Mouse (Mus musculus) MEL (cell line): ENCODE measurements around the gene Adam19. TPM values are rescaled to one million over a fixed set of nuclear protein-coding genes. Genes with fewer than 3 reads are reported as not detected.

Experiments used
- DNase-seq: peaks from one replicate; pipeline ENCODE4 v3.0.0; 2011; ENCODE audit warnings: low read depth, low spot score
- H3K27ac ChIP-seq: 2 replicates; pipeline ENCODE4 v1.5.1; 2012; ENCODE audit warnings: low read depth, mild to moderate bottlenecking, control low read depth, low read length, moderate library complexity; ENCODE audit not compliant: control insufficient read depth
- H3K27me3 ChIP-seq, 2 experiments: fragments of 150-350 bp in 1 of 2; sonication (generic) in 1 of 2; 2 replicates each; pipeline ENCODE4 v1.6.1; 2012; ENCODE audit warnings: low read length in 2 of 2, mild to moderate bottlenecking in 2 of 2, improper control_type of control experiment in 1 of 2, moderate library complexity in 1 of 2; ENCODE audit not compliant: insufficient read depth in 2 of 2, control insufficient read depth in 1 of 2
- H3K36me3 ChIP-seq, 2 experiments: 2 replicates each; pipeline ENCODE4 v1.6.1; 2012 to 2014; ENCODE audit warnings: low read length in 2 of 2, improper control_type of control experiment in 1 of 2, inconsistent platforms in 1 of 2, mild to moderate bottlenecking in 1 of 2; ENCODE audit not compliant: insufficient read depth in 2 of 2, control insufficient read depth in 1 of 2
- H3K4me1 ChIP-seq, 2 experiments: fragments of 150-350 bp in 1 of 2; sonication (generic) in 1 of 2; 2 replicates each; pipeline ENCODE4 v1.6.1; 2012; ENCODE audit warnings: low read length in 2 of 2, improper control_type of control experiment in 1 of 2, mild to moderate bottlenecking in 1 of 2; ENCODE audit not compliant: insufficient read depth in 2 of 2, control insufficient read depth in 1 of 2
- H3K4me3 ChIP-seq, 2 experiments: fragments of 150-350 bp in 1 of 2; sonication (generic) in 1 of 2; 2 replicates each; pipeline ENCODE4 v1.5.1; 2012; ENCODE audit warnings: low read depth in 2 of 2, low read length in 2 of 2, mild to moderate bottlenecking in 2 of 2, moderate library complexity in 2 of 2, control low read depth in 1 of 2, improper control_type of control experiment in 1 of 2; ENCODE audit not compliant: control insufficient read depth in 1 of 2, insufficient read depth in 1 of 2
- H3K79me2 ChIP-seq: 2 replicates; pipeline ENCODE4 v1.6.1; 2012; ENCODE audit warnings: mild to moderate bottlenecking, low read length, moderate library complexity; ENCODE audit not compliant: control insufficient read depth, poor library complexity, insufficient read depth
- H3K9ac ChIP-seq: 2 replicates; pipeline ENCODE4 v1.6.1; 2012; ENCODE audit warnings: low read depth, mild to moderate bottlenecking, control low read depth, low read length, moderate library complexity; ENCODE audit not compliant: control insufficient read depth, poor library complexity, severe bottlenecking
- H3K9me3 ChIP-seq: fragments of 150-350 bp; sonication (generic); replicated peaks from 2 replicates; pipeline ENCODE4 v1.6.1; 2012; ENCODE audit warnings: mild to moderate bottlenecking, low read length, improper control_type of control experiment, moderate library complexity; ENCODE audit not compliant: insufficient read depth
- BHLHE40 ChIP-seq: IDR thresholded peaks from 2 replicates; pipeline ENCODE4 v1.6.1; 2012; ENCODE audit warnings: low read depth, mild to moderate bottlenecking, inconsistent platforms, low read length, improper control_type of control experiment, borderline replicate concordance
- EP300 ChIP-seq, 2 experiments: IDR thresholded peaks; 2 replicates each; pipeline ENCODE4 v1.6.1; 2011; ENCODE audit warnings: improper control_type of control experiment in 2 of 2, low read length in 2 of 2, low read depth in 1 of 2, mild to moderate bottlenecking in 1 of 2
- ETS1 ChIP-seq: IDR thresholded peaks from 2 replicates; pipeline ENCODE4 v1.6.1; 2012; ENCODE audit warnings: low read depth, mild to moderate bottlenecking, inconsistent platforms, low read length, improper control_type of control experiment, moderate library complexity
- GATA1 ChIP-seq: IDR thresholded peaks from 2 replicates; pipeline ENCODE4 v1.6.1; 2011; ENCODE audit warnings: low read depth, low read length, improper control_type of control experiment
- HCFC1 ChIP-seq: IDR thresholded peaks from 2 replicates; pipeline ENCODE4 v1.6.1; 2012; ENCODE audit warnings: low read depth, mild to moderate bottlenecking, inconsistent platforms, low read length, improper control_type of control experiment, moderate library complexity
- KAT2A ChIP-seq: conservative IDR thresholded peaks from 2 replicates; pipeline ENCODE4 v1.6.1; 2012; ENCODE audit warnings: low read depth, low read length, improper control_type of control experiment, inconsistent platforms
- MYB ChIP-seq: IDR thresholded peaks from 2 replicates; pipeline ENCODE4 v1.6.1; 2011; ENCODE audit warnings: mild to moderate bottlenecking, low read depth, low read length, improper control_type of control experiment
- MYC ChIP-seq: IDR thresholded peaks from 2 replicates; pipeline ENCODE4 v1.6.1; 2011; ENCODE audit warnings: low read depth, mild to moderate bottlenecking, low read length, improper control_type of control experiment, moderate library complexity
- NELFE ChIP-seq: IDR thresholded peaks from 2 replicates; pipeline ENCODE4 v1.6.1; 2011; ENCODE audit warnings: low read depth, low read length, improper control_type of control experiment
- POLR2AphosphoS2 ChIP-seq: IDR thresholded peaks from 2 replicates; pipeline ENCODE4 v1.6.1; 2011; ENCODE audit warnings: low read length, improper control_type of control experiment
- RAD21 ChIP-seq: IDR thresholded peaks from 2 replicates; pipeline ENCODE4 v1.6.1; 2011; ENCODE audit warnings: mild to moderate bottlenecking, low read depth, low read length, improper control_type of control experiment
- SIN3A ChIP-seq: IDR thresholded peaks from 2 replicates; pipeline ENCODE4 v1.6.1; 2012; ENCODE audit warnings: low read length, improper control_type of control experiment, inconsistent platforms
- TCF12 ChIP-seq: IDR thresholded peaks from 2 replicates; pipeline ENCODE4 v1.6.1; 2014; ENCODE audit warnings: low read depth, mild to moderate bottlenecking, inconsistent platforms, low read length, improper control_type of control experiment, moderate library complexity
- UBTF ChIP-seq: IDR thresholded peaks from 2 replicates; pipeline ENCODE4 v1.6.1; 2012; ENCODE audit warnings: low read depth, mild to moderate bottlenecking, inconsistent platforms, low read length, improper control_type of control experiment, moderate library complexity, borderline replicate concordance; ENCODE audit not compliant: insufficient read depth
- ZC3H11A ChIP-seq: IDR thresholded peaks from 2 replicates; pipeline ENCODE4 v1.6.1; 2012; ENCODE audit warnings: low read depth, mild to moderate bottlenecking, inconsistent platforms, low read length, improper control_type of control experiment
- ZKSCAN1 ChIP-seq: IDR thresholded peaks from 2 replicates; pipeline ENCODE4 v1.6.1; 2012; ENCODE audit warnings: low read depth, mild to moderate bottlenecking, inconsistent platforms, low read length, improper control_type of control experiment, moderate library complexity
- ZNF384 ChIP-seq: IDR thresholded peaks from 2 replicates; pipeline ENCODE4 v1.6.1; 2012; ENCODE audit warnings: low read depth, mild to moderate bottlenecking, inconsistent platforms, low read length, improper control_type of control experiment
- polyA plus RNA-seq, 2 experiments: library from polyadenylated mRNA; stranded (reverse) in 1 of 2; unstranded in 1 of 2; fragments of >175 nt in 1 of 2; fragments of >200 nt in 1 of 2; gene quantifications; 2 replicates each; pipeline versions ENCODE4 v1.2.1 to v1.2.4; 2012; ENCODE audit warnings: low replicate concordance in 2 of 2, low read depth in 1 of 2; ENCODE audit not compliant: insufficient read length in 2 of 2, insufficient read depth in 1 of 2, missing spikeins in 1 of 2
- total RNA-seq: library from RNA; depleted of rRNA; stranded (reverse); fragments of 300-350 nt; gene quantifications from 2 replicates; pipeline ENCODE4 v1.2.3, GENCODE M21; 2012

The Adam19 gene
- total and polyA plus RNA-seq, 3 experiments, result 0.12 to 0.19 TPM; not detected in 1

DNA sequence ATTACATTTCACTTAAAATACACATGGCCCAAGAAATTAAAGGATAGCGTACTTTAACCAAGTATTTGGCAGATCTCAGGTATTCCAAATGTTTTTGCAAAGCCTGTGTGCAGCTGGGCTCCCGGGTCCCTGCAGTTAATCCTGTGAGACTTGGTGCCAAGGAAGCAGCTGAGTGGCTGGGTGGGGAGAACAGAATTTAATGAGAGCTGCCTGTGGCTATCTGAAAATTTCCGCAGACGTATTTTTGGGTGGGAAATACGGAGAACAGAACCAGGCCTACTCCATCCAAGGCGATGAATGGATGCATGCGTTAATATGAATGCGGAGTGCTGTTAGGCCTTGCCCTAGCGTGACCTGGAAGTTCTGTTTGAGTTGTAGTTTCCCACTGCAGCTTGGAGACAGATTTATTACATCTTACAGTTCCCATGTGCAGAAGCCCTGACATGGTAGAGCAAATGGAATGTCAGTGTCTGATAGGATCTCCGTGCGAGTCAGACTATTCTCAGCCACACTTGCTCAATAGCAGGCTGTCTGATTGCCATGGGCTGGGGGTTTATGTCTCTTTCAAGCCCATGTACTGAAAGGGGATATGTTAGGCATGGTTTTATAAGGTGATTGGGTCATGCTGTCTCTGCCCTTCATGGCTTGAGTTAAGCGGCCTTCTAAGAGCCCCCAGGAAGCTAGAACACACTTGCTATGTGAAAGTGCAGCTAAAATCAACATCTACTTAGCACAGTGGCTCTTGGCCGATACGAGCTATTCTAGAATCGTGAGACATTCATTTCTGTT lies 17.5 kb downstream of the Adam19 start:
- no peak overlapping the region for H3K27ac ChIP-seq
- no peaks in the 10 kb centered on the region for H3K9me3 ChIP-seq
- TF ChIP-seq EP300 (IDR thresholded peaks at IDR 0.05; ENCODE audit: low read depth in 1 of 2, low read length in 2 of 2) (no peak), KAT2A (no peak), BHLHE40 (no peak), ZC3H11A (no peak), POLR2AphosphoS2 (no peak), SIN3A (no peak), MYB (no peak), HCFC1 (no peak), RAD21 (no peak)
- H3K79me2 ChIP-seq, result no peaks in the 10 kb centered on the region
- no peak for DNase-seq
- no peak overlapping the region for H3K9ac ChIP-seq
- H3K36me3 ChIP-seq, result peaks cover 0 to 26% of the 10 kb centered on the region in 2 experiments; a peak in 2 of 4 replicates
- H3K4me3 ChIP-seq, result no peak overlapping the region
- H3K27me3 ChIP-seq, result no peaks in the 10 kb centered on the region
- peaks cover 24 to 27% of the 10 kb centered on the region in 2 experiments for H3K4me1 ChIP-seq

DNA sequence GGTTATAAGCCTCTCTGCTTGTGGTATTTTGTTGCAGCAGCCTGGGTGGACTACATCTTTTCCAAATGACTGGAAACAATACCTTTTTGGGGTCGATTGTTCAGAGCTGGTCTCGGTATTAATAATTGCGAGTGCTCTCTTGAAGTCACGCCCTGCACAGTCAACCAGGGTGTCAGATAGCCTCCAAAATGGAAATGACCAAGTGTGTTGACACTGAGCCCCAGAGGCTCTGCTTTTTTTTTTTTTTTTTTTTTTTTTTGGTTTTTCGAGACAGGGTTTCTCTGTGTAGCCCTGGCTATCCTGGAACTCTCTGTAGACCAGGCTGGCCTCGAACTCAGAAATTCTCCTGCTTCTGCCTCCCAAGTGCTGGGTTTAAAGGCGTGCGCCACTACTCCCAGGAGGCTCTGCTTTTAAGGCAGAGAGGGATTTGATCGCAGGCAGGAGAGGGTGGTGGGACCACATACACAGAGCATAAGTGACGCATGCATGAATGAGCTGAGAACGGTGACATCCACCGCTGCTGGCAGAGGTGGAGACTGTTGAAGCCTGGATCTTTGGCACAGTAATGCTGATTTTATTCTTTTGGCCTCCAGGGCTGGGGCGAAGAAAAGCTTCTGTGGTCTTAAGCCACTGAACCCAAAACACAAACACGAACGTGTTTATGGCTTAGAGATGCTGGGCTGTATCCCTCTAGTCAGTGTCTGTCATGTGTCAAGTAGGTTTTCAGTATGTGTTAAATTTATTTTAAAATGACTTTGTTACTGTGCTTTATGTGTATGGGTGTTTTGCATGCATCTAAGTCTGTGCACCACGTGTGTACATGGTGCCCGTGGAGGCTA lies 18.3 kb downstream of the Adam19 start:
- H3K79me2 ChIP-seq, result no peaks in the 10 kb centered on the region
- H3K4me1 ChIP-seq, result peaks cover 30 to 31% of the 10 kb centered on the region in 2 experiments
- no peak overlapping the region for H3K27ac ChIP-seq

GRCm38 (mm10) chr11:46075507-46075906 lies 19.7 kb downstream of the Adam19 start:
- TF ChIP-seq NELFE (no peak), UBTF (no peak), TCF12 (0 out of 2 replicates have a peak, but pooled peaks have one; percentile 30), GATA1 (peak; percentile 30; the same call in 1 of the 2 replicates), MYC (0 out of 2 replicates have a peak, but pooled peaks have one; percentile 5), EP300 (IDR thresholded peaks at IDR 0.05; ENCODE audit: low read depth in 1 of 2, low read length in 2 of 2) (peak; percentile 45 to 46), ETS1 (0 out of 2 replicates have a peak, but pooled peaks have one; percentile 34), BHLHE40 (no peak)
- TF ChIP-seq, all 39 proteins: peak for 5
- Histone ChIP-seq H3K27me3 (no peaks in the 10 kb centered on the region), H3K4me1 (peaks cover 31 to 32% of the 10 kb centered on the region in 2 experiments), H3K4me3 (no peak overlapping the region), H3K36me3 (peaks cover 0 to 33% of the 10 kb centered on the region in 2 experiments; a peak in 2 of 4 replicates), H3K79me2 (no peaks in the 10 kb centered on the region), H3K9ac (no peak overlapping the region), H3K9me3 (no peaks in the 10 kb centered on the region), H3K27ac (peak overlapping the region; percentile 91; the same call in 1 of the 2 replicates)
- DNase-seq, result no peak

More for the DNA sequence above, 18.3 kb downstream of the Adam19 start:
- H3K4me3 ChIP-seq, result no peak overlapping the region
- no peak for TF ChIP-seq ZKSCAN1
- TF ChIP-seq ZNF384, result peak; percentile 66
- H3K9me3 ChIP-seq, result no peaks in the 10 kb centered on the region
- DNase-seq, result no peak
- no peaks in the 10 kb centered on the region for H3K27me3 ChIP-seq
- peaks cover 0 to 31% of the 10 kb centered on the region in 2 experiments; a peak in 2 of 4 replicates for H3K36me3 ChIP-seq
- no peak overlapping the region for H3K9ac ChIP-seq
